Mouse (Mus musculus): Measurements from ENCODE around the gene Nek6.

The Nek6 gene

DNA sequence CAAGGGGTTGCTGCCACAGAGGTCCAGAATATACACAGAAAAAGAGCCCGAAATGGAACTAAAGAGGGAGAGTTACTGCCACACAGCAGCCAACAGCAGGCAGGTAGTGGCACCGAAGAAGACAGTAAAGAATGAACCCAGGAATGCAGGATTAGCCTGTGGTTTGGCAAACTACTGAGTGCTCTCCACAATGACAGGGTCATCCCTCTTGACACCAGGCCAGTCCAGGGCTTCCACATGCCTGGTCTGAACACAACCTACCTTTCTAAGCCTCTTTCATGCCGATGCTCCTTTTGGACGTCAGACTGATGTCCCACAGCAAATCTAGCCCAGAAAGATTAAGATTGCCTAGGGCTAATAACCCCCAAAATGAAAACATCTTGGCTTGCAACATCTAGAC, 117.4 kb downstream of the Nek6 start:
- no peak for DNase-seq

- no peak for DNase-seq
Measured at GRCm38 (mm10) chr2:38629451-38629850, 118.0 kb downstream of the Nek6 start.

DNA sequence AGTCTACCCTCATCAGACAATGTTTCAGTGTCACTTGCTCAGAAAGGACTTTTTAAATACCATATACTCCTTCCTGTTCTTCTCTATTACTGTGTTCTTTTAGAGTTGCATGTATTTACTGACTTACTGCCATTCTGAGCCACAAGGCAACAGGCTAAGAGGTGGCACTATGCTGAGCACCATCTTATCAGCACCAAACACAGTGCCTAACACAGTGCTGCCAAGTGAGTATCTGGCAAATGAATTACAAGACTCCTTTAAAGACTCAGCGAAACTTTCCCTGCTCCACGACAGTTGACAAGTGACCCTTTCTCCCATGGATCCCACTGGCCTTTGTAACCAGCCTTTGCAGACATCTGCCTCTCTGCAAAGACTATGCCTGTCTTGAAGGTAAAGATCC, 119.1 kb downstream of the Nek6 start:
- no peak for DNase-seq

DNA sequence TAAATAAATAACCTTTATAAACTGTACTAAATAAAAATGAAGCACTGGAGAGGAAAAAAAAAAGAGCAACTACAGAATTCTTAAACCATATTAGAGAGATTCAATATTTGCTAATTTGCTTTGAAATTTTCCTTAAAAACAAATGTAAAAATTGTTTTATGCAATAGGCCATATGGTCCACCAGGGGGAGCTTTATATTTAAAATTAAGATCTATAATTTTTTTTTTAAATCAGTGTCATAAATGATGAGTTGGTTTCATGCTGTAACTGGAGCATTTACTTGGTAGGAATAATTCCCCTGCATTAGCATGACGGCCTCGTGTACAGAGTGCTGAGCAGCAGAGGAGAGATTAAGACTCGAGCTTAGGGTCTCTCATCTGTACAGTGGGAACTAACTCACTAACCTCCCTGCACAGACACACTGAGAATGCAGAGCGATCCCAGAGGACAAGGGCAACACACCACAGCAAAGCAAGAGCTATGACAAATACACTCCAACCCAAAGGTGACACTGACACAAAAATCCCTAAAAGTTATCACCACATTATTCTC, 126.3 kb downstream of the Nek6 start:
- no peak for DNase-seq

DNA sequence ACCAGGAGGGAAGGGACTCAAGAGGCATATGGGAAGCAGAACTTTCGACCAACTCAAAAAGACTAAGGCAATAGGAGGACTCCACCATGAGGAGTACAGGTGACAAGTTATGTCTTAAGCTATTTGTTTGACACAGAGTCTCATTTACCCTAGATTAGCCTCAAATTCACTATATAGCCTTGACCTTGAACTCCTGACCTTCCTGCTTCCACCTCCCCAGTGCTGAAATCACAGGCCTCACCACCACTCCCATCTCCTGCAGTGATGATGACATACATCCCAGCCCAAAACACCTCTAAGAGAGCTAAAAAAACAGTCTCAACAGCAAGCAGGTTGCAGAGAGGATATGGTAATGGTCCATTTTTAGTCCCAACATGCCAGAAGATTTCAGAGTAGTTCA, 130.3 kb downstream of the Nek6 start:
- no peak for DNase-seq

DNA sequence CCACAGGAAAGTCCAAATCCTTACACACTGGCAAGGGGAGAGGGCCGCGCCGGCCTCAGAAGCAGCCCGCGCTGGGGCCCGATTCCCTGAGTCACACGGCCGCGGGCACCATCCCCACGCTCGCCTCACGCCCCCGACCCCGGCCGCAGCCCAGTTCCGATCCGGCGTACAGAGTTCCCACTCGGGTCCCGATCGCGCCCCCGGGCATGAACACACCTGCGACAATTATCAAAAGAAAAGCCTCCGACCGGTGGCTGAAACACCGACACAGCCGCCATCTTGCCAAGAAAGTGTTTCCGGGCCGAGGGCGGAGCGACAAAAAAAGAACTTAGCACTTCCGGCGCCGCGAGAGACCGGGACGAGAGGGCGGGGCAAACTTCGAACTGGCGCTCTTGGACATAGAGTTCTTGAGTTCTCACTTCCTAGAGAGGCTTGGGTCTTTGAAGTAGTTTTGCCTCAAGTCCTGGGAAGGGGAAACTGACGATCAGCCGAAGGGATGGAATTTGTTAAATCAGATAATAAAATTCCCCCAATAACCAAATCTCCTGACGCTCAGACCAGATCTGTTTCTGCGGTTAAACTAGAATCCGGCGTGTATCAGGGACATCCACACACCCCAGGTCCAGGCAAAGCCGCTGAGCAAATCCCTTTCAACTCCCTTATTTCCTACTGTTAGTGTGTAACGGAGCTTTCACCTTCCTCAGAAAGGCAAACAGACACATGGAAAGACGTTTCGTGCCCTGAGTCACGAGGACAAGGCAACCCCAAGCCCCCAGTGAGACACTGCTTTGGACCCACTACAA, 132.4 kb downstream of the Nek6 start, which contains the start of gene Psmb7:
TSS of gene Psmb7 (minus strand) at position 463 of the 803 bp plus-strand sequence.
- DNase-seq = peak; percentile 91

Measured in right cerebral cortex, adult 18-20 months (tissue).